Mouse (Mus musculus) monocyte, adult 5-6 weeks (primary cell): Measurements from ENCODE around the gene Coro2b. TPM values are rescaled to one million over a fixed set of nuclear protein-coding genes. Genes with fewer than 3 reads are reported as not detected.

ENCODE experiments used
- ATAC-seq: fragments of 153-309, 156-312 bp; replicated peaks from 2 replicates; pipeline ENCODE4 v1.8.0; 2017; ENCODE audit warnings: mild to moderate bottlenecking; ENCODE audit not compliant: low TSS enrichment, insufficient number of reproducible peaks, severe bottlenecking, poor library complexity, low FRiP score
- total RNA-seq: library from RNA; stranded (forward); fragments of 200-1000, 200-491, 200-594 nt; gene quantifications from 3 replicates; pipeline ENCODE4 v1.2.3, GENCODE M21; 2017

Gene Coro2b
- total RNA-seq, 1 experiment from 2014 or later = not detected

DNA sequence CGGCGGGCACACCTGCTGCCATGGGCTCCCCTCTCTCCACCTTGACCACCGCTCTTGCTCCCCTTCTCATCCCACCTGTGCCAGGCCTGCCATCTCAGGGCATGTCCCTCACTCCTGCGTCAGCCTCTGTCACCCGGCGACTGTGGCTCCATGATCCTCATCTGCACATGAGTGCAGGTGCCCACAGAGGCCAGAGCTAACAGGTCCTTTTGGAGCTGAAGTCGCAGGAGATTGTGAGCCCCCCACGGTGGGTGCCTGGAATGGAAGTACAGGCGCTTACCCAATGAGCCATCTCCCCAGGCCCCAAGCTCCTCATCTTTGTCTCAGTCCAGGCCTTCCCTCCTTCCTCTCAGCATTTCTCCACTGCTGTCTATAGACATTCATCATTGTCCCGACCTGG is 4.8 kb upstream of the Coro2b start:
- ATAC-seq = no peak

DNA sequence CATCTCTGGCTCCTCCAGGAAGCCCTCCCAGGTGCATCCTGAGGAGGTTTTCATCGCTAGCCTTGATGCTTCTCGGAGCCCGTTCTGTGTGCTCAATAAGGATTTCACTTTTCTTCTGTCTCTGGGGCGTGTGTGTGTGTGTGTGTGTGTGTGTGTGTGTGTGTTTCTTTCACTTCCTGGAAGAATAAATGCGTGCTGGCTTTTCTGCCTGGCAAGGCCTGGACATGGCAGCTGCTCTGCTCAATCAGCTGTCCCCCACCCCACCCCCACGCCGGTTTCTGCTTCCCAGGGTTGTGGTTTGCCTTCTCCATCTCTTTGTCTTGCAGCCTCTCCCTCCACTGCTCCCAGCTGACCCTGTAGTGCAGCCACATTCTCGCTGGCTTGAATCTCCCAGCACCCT is 4.3 kb upstream of the Coro2b start:
- no peak for ATAC-seq

DNA sequence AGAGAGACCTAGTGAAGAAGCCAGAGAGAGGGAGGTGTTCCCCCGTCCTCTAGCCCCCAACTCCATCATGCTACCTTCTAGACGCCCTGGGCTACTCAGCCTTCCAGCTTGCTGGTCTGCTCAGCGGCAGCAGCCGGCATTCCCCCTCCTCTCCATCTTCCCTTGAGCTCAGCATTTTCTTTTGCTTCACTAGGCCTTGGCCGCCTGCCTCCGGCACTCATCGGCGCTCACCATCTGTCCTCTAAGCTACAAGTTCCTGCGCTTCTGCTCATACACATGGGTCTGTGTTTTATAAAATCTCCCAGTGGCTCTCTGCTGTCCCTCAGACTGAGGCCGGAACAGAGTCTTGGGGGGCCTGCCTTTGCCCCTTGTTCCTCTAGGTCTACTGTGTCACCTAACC is 3.9 kb upstream of the Coro2b start:
- ATAC-seq = no peak

DNA sequence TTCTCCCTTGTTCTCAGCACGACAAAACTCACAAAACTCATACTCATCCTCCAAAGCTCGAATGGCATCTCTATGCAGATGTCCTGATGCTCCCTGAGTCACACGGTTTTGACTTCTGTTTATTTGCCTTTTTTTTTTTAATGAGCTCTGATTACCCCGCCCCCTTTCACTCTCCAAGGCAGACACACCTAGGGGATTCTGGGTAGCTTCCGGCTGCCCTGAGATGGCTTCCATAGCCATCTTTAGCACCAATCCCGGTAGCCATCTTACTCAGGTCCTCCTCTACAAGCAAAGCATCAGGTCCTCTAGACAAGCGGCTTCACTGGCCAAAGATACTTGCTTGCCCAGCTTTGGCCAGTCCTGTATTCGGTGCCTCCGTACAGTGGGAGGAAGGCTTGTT is 3.3 kb upstream of the Coro2b start:
- no peak for ATAC-seq

DNA sequence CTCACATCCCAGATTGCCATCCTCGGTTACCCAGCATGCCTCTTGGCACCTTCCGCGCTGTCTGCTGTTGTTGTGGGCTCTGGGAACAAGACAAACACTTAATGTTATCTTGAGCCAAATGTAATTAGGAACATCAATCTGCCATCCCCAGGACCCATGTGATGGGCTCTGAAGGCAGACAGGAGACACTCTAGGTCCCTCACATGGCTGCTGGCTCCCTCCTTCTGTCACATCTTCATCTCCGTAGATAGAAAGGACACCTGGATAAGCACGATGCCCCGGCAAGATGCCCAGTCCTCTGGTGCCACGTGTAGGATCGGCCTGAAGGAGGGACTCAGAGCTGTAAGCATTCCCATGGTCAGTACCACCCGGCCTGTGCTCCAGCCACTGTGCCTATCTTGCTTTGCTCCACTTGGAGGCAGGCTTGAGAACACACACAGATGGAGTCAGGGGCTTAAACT is 2.4 kb upstream of the Coro2b start:
- ATAC-seq = no peak

DNA sequence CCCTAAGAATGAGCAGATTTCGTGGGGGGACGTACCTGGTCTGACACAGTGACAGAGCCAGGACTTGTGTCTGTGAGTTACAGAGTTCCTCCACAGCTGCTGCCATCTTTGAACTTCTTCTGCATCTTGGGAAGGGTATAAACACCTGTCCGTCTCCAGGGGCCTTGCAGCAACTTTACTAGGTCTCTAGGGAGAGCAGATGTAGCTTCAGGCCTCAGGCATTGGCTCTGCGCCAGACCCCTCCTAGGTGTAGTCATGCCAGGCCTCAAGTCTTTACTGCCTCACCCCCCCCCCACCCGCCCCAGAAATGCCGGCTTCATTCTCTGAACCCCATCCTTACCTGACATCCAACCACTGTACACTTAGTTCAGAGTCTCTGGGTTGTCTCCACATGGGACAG is 1.1 kb upstream of the Coro2b start:
- ATAC-seq = no peak

DNA sequence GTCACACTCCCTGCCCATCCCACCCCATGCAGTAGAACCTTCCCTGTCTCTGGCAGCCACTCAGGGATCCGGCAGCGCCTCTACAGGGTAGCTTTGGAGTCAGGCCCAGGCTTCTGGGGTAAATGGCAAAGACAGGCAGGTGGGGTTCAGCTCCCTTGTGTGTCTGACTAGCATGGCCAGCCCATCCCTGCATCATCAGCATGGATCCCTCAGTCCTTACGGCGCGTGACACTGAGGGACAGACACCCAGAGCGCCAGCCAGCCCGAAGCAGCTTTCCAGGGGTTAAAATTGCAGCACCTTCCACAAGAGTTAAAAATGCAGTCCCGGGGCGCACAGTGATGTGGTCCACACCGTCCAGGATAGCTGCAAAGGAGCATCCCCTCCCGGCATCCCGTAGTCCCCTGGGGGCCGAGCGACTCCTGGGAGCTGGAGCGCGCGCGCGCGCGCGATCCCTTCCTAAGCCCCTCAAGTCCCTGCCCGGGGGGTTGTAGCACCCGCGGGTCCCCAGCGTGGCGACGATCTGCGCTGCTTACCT is 657 bp downstream of the Coro2b start:
- ATAC-seq = no peak

DNA sequence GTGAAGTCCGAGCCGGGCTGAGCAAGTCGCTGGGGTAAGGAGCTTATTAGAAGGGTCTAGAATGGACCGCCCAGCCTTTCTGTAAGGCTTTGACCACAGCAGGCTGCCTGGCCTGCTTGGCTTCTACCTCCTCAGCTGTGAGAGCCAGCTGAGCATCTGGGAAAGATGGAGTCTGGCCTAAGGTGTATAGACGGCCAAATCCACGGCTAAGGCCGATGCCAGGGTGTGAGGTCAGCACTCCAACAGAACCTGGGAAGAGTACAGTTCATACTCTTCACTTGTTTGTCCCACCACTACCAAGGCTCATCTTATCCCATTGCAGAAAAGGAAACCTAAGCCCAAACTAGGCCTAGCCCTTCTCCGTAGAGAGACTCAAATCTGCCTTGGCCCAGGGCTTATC is 1.3 kb downstream of the Coro2b start:
- no peak for ATAC-seq

DNA sequence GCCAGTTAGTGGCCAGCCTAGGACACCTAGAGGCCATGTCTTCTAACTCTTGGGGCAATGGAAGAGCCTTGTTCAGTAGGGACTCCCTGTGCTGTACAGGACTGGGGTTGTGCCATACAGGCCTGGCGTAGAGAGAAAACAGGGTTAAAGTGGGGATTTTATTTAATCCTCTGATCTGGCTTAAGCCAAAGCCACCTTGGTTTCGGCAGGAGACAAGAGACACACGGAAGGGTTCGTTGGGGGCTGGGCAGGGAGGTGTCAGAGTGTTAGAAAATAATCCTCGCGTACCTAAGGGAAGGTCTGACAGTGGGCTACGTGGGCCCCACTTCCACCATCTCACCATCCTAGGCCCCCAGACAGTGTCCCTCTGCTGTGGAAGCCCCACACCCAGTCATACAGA is 2.2 kb downstream of the Coro2b start:
- no peak for ATAC-seq

DNA sequence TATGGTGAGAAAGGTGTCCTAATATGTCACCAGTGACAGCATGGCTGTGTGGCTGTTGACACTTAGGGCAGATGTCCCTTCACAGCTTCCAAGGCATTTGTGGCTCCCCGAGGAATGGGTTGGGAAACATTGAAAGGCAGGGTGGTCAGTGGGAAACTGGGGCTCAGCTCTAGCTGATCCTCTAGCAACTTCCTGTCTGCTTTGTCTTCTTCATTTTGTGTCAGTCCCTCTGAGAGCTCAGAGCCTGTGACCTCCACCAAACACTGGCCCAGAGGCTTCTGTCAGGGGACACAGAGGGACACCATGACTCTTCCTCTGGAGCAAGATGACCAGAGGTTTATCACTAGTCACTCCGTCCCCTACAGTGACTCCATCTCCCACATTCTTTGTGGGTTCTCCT is 2.7 kb downstream of the Coro2b start:
- ATAC-seq = no peak

DNA sequence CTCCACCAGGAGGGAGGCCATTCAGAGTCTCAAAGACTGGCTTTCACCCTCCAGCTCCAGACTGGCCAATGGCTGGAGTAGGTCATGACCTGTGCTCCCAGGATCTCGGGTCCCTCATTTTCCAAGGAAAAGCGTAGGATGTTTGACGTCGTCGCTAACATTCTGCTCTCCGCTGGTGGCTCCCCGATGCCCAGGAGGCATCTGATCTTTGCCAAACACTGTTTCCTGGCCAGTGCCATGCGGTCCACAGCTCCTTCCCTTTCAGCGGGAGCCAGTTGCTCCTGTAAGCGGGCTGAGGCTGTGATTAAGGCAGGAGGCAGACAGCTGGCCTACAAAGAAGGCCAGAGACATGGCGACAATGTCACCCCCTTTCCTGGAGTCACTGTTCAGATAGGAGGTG is 4.0 kb downstream of the Coro2b start:
- ATAC-seq = no peak

DNA sequence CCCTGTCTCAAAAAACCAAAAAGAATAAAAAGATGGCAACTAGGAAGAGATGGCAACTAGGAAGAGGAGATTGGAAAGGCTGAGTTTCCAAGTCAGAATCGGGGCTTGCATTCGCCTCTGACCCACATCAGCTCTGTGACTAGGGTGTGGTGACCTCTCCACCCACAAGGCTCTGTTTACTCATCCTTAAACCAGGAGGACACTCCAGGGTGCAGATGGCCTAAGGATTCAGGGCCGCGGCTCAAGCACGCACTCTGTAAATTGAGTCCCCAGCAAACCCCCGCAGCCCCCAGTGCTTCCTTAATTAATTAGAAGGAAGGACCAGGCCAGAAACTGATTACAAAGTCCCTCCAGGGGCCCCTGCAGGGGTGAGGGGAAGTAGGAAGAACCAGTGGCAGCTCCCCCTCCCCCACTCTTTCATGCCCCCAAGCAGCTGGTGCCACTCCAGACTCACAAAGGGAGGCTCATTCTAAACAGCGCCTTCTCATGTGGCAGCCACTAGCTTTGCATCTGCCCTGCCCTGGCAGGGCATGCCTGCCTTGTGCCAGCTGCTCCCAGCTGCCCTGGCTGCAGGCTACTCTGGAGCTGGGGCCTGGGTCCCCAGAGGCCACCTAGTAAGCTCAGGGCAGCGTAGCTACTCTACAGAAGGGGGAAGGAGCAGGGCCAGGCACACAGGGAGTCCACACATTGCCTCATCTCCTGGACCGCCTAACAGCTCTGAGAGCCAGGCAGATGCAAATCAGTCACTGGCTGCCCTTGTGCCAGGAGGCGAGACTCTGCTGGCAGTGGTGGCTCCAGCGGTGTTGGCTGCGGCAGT is 5.2 kb downstream of the Coro2b start:
- ATAC-seq = no peak

DNA sequence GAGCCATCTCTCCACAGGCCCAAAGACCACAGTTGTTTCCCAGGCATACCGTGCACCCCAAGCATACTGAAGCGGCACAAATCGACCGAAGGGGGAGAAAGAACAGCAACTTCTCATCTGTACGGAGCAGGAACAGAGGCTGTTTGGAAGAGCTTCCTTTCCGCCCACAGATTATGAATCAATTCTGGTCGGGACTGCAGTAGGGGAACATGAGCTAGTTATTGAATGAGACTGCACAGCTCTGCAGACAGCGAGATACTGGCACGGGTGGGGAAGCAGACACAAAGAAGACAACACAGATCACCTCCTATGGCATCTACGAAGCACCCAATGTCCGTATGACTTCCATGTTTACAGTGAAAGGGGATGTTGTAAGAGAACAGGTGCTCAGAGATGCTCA is 8.3 kb downstream of the Coro2b start:
- no peak for ATAC-seq

DNA sequence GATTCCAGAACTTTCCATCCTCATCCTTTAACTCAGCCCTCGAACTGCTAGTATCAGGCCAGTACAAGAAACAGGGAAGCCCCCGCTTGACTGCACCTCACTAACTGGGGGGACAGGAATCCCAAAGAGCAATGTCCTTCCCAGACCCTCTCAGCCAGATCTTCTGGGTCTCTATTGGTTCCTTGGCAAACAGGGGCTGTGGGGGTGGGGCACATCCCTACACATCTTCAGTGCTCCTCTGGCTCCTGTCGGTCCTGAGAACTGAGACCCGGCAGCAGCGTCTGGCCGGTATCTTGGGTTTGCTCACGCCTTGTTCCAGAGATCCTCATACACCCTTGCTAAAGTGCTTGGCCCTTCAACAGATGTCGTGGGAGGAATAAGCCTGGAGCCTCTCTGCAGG is 10.0 kb downstream of the Coro2b start:
- ATAC-seq = no peak

DNA sequence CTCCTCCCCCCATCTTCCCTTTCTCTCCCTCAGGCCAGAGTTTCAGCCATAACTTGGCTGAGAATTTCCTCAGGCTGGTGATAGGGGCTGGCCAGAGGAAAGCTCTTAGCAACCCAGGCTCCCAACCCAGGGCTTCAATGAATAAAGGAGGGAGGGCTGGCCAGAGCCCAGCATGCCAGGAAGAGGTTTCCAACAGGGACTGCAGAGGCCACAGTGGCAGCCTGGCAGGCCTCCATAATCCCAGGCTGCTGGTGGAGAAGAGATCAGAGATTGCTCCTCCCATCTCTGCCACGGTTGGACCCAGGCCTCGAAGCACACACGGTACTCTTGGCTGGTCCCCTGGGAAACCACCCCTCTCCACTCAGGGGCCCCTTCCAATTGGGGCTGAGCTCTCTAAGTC is 10.4 kb downstream of the Coro2b start:
- no peak for ATAC-seq

DNA sequence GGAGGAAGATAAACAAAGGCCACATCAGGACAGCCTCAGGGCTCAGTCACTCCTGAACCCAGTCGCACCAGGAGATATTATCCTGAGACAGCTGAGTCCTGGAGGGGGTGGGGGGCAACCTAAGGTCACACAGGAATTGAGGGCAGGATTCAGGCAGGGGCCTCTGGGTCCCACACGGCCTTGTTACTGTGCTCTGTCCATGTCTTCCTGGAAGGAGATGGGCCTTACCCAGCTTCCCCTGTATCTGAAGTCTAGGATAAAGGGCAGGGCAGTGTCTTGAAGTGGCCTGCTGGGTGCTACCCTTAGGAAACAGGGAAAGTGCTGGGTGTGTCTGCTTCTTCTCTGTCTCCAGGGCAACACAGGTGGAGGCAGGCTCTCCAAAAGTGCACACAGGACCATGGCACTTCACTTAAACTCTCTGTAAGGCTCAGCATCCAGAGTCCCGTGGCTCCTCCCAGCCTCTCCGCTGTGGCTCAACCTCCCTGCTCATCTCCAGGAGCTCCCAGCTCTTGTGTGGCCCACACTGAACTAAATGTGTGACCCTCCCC is 12.0 kb downstream of the Coro2b start:
- ATAC-seq = no peak

DNA sequence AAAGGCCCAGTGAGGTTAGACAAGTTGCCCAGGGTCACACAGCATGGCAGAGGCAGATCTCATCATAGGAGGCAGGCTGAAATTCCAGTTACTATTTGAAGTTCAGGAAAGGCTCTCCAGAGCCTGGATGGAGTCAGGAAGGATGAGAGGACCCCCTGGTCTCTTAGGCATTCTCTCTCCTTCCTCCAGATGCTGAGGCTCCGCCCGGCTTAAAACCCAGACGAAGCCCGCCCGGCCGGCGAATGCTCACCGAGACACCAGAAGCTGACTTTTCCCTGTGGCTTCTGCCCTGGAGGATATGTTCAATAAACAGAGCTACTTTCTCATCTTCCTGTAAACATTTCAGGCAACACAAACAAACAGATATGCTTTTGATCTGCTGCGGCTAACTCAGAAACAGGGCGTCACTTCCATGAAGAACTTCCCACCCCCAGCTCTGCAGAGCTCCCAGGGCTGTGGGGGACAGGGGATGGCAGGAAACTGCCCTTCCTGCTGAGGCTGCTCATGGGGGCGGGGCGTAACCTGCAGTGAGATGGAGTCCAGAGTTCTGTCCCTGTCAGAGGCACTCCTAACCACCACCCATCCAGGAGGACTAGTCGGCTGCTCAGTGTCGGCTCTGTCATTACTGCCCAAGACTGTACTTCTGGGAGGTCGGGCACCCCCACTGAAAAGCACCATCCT is 13.9 kb downstream of the Coro2b start:
- no peak for ATAC-seq

DNA sequence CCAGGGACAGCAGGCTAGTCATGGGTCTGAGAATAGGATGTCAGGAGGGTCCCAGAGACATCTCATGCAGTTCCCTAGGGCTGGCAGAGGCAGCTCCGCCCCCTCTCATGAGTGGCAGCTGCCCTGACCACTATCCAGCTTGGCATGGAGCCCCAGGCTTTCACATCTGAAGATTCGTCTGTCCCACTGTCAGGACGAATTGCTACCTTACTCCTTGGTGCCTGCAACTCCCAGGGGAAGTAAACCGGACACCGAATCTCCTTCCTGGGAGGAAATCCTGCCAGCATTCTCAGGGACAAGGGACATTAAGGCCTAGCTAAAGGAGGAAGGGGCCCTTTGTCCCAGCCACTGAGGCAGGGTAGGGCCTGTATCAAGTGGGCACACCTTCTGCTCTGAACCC is 14.6 kb downstream of the Coro2b start:
- ATAC-seq = no peak

DNA sequence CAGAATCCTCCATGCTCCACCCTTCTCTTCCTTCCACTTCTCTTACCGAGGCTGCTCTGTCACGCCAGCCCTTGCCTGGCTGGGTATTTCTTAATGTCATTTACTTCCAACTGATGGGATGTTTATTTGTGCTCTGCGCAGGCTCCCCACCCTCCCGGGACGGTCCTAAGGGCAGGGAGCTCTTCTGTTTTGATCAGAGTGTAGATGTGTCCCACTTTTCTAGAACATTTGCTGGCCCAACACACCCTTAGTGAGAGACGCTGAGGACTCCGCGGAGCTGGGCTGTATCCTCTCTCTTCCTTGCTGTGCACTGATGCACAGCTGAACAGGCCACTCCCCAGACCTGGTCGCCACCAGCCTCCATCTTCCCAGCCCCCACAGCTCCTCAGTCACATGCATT is 15.3 kb downstream of the Coro2b start:
- no peak for ATAC-seq

DNA sequence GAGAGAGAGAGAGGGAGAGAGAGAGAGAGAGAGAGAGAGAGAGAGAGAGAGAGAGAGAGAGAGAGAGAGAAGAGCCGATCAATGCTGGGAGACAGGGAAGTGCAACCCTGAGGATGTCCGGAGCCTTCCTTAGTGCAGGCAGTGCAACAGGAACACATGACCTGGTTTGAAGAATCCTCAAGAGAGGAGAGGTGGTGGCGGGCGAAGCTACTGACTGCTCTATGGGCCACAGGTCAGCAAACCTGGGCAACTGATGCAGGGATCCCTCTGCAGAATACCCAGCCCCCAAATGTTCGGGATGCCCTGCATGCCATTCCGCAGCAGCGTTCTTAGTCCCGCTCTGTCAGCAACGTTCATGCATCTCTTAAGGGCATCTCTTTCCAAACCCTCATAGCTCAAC is 15.9 kb downstream of the Coro2b start:
- ATAC-seq = no peak
